Mouse (Mus musculus): Measurements from ENCODE around the gene Kank1. TPM values are rescaled to one million over a fixed set of nuclear protein-coding genes. Genes with fewer than 3 reads are reported as not detected.

Gene Kank1
- total RNA-seq, 2 experiments from 2014 or later: 28.4 to 29.5 TPM

DNA sequence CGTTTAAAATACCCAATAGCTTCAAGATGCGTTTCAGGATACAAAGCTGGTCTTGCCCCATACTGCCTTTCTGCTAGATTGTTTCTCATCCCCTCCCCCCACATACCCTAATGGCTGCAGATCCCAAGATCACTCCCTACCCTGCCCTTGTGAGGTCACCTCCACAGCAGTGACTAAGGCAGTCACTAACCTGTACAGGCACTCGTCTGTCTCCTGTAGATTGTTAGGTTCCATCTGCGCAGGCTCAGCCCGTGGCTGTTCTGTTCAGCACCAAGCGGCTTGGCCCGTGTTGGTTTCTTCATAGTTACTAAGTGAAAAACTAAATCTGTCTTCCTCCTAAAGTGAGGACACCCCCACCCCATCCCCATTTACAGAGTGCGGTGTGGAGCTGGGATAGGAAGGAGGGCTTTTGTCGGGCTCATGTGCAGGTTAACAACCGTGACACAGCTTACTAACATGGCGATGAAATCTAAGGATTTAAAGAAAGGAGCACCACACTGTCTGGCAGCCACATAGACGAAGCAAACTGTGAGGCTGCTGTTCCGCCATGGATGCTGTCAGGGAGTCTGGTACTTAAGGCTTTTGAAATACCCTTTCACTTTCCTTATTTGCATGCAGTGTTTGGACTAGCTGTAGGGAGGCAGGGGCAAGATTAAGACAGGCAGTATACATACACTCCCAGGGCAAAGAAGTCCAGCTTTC, 163.6 kb downstream of the Kank1 start:
- no peak for DNase-seq (ENCODE audit: low spot score in 2 of 2)

DNA sequence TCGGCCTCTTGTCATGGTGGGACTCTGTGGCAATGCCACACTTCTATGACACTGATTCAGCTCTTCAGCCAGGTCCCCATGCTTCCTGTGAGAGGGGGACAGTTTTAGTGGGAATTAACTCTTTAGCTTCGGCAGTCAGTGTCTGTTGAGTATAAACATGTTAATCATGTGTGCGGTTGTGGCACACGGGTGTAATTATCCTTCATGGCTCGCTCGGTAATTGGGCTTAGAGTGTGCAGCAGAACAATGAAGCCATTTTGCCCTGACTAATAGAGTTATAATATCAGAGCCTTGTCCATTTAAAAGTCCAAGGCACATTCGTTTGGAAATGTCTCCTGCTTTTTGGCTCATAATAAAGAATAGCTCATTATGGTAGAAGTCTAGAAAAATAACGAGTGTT, 164.7 kb downstream of the Kank1 start:
- no peak for DNase-seq (ENCODE audit: low spot score in 2 of 2)

DNA sequence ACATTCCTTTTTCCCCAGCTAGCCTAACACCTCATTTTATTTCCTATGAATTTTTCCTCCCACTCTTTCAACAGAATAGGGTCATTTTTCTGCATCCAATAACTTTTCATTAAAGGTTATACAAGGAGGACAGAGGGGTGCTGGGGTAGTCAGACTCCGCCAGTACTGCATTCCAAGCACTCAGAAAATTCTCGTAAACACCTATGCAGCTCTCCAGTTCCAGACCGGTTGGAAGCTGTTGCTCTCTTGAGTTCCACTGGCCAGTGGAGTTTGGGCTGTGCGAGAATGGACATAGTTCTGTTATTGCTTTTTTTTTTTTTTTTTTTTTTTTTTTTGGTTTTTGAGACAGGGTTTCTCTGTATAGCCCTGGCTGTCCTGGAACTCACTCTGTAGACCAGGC, 167.4 kb downstream of the Kank1 start:
- DNase-seq (ENCODE audit: low spot score in 2 of 2): no peak

- DNase-seq (ENCODE audit: low spot score in 2 of 2): no peak
These were observed 169.2 kb downstream of the Kank1 start for GRCm38 (mm10) chr19:25405987-25406386.

DNA sequence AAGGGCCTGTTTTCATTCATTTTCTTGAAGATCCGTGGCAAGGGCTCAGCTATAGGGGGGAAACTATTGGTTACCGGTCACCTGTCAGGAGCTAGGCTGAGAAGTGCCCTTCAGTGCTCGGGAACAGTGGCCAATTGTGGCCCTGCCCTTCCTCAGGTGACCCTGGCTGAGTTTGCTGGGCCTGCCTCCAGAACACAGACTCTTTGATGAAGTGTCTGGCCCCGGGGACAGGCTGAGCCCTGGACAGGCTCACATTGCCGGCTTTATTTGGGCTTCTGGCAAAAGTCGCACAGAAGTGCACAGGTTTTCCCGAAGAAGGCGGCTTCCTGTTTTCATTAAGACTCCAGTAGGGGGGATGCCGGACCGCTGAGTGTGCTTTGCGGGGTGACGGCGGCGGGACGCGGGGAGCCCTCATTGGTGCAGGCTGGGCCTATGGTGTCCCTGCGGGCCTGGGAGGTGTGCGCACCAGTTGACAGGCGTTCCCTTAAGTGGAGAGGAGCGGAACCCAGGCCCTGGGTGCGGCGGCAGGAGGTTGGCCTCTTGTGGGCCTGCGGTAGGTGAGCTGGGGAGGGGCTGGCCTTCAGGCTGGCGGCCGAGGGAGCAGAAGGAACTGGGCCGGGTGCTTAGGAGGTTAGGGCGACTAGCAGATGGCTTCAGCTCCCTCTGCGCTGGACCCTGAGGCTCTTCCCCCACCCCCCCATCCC, 169.9 kb downstream of the Kank1 start:
- peak; percentile 55 to 56 for DNase-seq (ENCODE audit: low spot score in 2 of 2)

DNA sequence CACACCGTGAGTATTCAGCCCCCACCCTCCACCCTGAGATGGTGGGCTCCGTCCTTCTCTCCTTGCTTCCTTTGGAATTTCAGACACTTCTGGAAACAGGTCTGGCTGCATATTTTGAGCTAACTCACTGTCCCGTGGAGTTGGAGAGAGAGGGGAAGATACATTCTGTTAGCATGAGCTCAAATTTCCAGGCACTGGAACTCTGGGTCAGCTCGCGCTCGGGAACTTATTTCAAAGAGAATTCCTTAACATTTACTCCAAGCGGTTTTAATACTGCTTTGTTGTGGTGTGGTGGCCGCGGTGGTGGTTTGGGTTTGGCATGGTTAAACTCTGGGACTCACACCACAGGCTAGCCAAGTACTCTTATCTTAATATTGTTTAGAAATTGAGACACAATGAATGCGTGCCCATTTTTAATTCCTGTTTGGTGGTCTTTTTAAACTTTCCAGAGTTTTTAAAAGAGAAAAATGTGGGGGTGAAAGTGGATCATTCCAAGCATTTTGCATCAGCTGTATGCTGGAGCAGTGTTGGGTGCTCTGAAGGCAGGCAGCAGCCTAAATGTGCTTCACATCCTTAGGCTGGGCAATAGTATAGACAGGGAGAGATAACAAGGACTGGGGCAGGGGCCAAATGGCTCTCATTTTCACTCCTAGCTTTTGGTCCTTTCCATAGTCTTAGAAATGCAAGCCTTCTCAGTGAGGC, 170.6 kb downstream of the Kank1 start:
- no peak for DNase-seq (ENCODE audit: low spot score in 2 of 2)

DNA sequence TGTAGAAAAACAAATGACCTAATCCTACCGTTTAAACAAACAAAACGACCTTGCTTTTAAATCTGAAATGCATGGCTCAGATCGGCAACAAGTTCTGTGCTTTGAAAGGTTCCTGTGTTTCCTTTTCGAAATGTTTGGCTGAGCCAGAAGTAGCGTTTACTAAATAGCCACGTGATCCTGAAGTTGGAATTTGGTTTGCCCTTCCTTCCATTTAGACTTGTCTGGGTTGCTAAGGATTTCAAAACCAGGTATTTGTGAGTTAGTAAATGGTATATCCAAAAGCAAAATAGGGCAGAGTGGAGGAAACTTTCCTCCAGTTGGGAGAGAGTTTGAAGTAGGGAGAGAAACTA, 171.1 kb downstream of the Kank1 start:
- no peak for DNase-seq (ENCODE audit: low spot score in 2 of 2)

- no peak for DNase-seq (ENCODE audit: low spot score in 2 of 2)
These were observed 172.5 kb downstream of the Kank1 start for GRCm38 (mm10) chr19:25409239-25409638.

DNA sequence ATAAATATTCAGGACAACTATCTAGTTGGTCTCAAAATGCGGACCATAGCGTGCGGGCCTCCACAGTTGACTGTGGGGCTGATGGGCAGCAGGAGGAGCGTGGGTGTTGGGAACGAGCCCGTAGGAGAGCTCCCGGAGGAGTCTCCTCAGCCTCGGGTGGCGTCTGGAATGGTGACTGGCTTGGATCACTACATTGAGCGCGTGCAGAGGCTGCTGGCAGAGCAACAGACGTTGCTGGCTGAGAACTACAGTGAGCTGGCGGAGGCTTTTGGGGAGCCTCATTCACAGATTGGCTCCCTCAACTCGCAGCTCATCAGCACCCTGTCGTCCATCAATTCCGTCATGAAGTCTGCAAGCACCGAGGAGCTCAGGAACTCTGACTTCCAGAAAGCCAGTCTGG, 174.6 kb downstream of the Kank1 start:
- peak in 1 of 2 experiments; percentile 33 for DNase-seq (ENCODE audit: low spot score in 2 of 2)

GRCm38 (mm10) chr19:25415448-25415847, 178.7 kb downstream of the Kank1 start:
- no peak for DNase-seq (ENCODE audit: low spot score in 2 of 2)

GRCm38 (mm10) chr19:25417671-25418070, 180.9 kb downstream of the Kank1 start:
- DNase-seq (ENCODE audit: low spot score in 2 of 2): no peak

DNA sequence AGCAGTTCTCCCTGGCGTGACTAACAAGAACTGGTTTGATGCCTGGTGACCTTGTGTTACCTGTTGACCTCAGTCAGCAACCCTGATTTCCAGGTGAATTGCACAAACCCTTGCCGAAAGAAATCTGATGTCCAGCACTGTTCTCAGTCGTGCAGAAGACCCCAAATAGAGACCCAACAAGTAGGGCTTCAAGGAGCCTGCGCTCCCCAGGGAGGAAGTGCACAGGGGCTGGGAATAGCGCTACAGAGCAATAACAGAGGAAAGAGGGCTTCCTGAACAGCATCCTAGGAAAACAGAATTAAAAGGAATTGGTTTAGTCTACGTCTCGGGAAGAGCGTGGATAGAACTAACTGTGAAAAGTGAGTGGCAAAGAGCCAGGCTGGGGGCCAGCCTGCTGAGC, 183.2 kb downstream of the Kank1 start:
- no peak for DNase-seq (ENCODE audit: low spot score in 2 of 2)

GRCm38 (mm10) chr19:25422096-25422495, 185.3 kb downstream of the Kank1 start:
- no peak for DNase-seq (ENCODE audit: low spot score in 2 of 2)

GRCm38 (mm10) chr19:25423371-25423770, 186.6 kb downstream of the Kank1 start:
- no peak for DNase-seq (ENCODE audit: low spot score in 2 of 2)

GRCm38 (mm10) chr19:25426431-25426830, 189.7 kb downstream of the Kank1 start:
- no peak for DNase-seq (ENCODE audit: low spot score in 2 of 2)

GRCm38 (mm10) chr19:25427886-25428285, 191.1 kb downstream of the Kank1 start:
- DNase-seq (ENCODE audit: low spot score in 2 of 2): no peak

GRCm38 (mm10) chr19:25428338-25428962, 191.7 kb downstream of the Kank1 start:
- no peak for DNase-seq (ENCODE audit: low spot score in 2 of 2)

- no peak for DNase-seq (ENCODE audit: low spot score in 2 of 2)
These were observed 194.7 kb downstream of the Kank1 start for GRCm38 (mm10) chr19:25431431-25431830.

GRCm38 (mm10) chr19:25431909-25432308, 195.1 kb downstream of the Kank1 start:
- no peak for DNase-seq (ENCODE audit: low spot score in 2 of 2)

GRCm38 (mm10) chr19:25433169-25433690, 196.5 kb downstream of the Kank1 start:
- no peak for DNase-seq (ENCODE audit: low spot score in 2 of 2)

DNA sequence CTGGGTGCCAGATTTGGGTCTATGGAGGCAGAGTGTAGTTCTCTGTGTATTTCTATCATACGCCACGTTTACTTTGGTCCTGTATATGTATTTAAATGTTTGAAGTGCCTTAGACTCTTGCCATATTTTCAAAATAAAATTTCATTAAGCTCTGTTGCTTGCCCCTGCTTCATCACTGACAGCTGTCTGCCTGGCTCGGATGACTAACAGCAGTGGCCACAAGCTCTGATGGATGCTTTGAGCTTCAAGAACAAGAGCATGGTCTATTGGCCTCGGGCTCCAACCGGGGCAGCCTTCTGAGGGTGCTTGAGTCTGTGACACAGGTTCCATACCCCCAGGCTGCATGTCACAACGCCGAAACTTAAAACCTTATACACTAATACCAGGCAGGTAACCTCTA, 197.6 kb downstream of the Kank1 start:
- DNase-seq (ENCODE audit: low spot score in 2 of 2): no peak

GRCm38 (mm10) chr19:25434795-25435194, 198.0 kb downstream of the Kank1 start:
- DNase-seq (ENCODE audit: low spot score in 2 of 2): no peak

All from layer of hippocampus, postnatal 10 days (tissue).